Mouse (Mus musculus): ENCODE data around the gene Pdhx. TPM values are rescaled to one million over a fixed set of nuclear protein-coding genes. Genes with fewer than 3 reads are reported as not detected.

Pdhx gene
- total RNA-seq, 2 experiments from 2014 or later = 97.1 to 97.4 TPM

GRCm38 (mm10) chr2:102989446-102989845 is 83.9 kb downstream of the Pdhx start:
- peak; percentile 73 for DNase-seq

DNA sequence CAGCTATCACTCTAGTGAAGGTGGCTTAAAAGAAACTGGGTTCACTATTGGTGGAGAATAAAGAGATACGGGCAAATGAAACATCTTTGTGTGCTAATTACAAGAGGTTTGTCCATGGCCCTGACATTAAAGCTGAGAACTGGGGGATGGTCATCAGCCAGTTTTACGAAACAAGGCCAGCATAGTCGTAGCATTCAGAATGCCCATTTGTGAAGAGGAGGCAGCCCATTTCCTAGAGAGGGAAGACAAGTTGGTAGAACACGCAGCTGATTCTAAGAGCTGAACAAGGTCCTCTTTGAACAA is 85.7 kb downstream of the Pdhx start:
- DNase-seq = no peak

GRCm38 (mm10) chr2:102986964-102987707 is 86.2 kb downstream of the Pdhx start:
- peak; percentile 32 for DNase-seq

- no peak for DNase-seq
Measured at GRCm38 (mm10) chr2:102986424-102986823, 86.9 kb downstream of the Pdhx start.

- DNase-seq = peak; percentile 17
Measured at GRCm38 (mm10) chr2:102982822-102983221, 90.5 kb downstream of the Pdhx start.

DNA sequence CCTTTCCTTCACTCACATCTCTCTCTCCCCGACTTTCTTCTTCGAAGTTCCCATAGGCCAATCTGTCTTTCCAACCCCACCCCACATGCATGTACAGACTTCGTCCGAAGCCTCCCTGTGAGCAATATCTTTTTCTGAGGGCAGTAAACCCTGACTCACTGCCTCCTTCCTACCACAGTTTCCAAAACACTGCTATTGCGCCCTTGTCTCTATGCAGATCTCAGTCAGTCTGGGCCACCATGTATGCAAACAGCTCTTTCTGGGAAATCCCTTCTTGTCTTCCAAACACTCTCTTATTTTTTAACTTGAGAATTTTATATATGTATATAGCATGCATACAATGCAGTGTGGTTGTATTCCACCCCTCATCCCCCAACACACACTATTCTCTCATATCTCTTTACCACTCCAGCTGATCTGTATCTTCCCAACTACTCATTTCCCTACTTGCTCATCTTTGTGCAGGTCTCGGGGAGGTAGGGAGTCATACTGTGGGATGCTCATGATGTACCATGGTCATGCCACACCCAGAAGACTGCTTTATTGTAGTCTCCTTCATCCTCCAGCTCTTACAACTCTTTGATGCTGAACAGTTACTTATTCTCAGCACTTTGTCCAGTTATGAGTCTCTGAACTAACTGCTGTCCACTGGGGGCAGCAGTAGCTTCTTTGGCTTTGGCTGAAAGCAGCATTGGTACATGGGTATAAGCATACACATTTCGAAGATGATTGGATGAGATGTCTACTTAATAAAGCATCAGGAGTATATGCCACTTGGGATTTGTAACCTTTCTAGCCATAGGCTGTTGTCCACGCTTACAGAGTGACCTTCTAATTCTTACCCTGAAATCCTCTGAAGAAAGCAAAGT is 91.6 kb downstream of the Pdhx start:
- no peak for DNase-seq

- DNase-seq = no peak
Measured at GRCm38 (mm10) chr2:102980870-102981269, 92.4 kb downstream of the Pdhx start.

- no peak for DNase-seq
Measured at GRCm38 (mm10) chr2:102979519-102979918, 93.8 kb downstream of the Pdhx start.

DNA sequence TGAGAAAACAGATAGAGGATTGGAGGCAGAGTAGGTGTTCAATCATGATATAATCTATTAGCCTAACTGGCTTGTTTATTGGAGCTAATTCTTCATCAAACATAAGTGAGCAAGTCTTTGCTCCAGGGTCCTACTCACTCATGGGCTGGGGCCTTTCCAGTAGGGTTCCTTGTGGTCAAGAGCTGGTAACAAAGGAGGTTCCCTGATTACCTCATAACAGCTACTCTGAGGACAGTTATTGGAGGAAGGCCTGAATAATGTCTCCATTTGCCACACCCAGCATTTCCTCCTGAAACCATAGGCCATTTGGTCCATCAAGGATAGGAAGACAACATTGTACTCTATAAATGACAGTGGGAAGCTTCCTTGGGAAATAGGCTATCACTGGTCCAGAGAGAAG is 94.2 kb downstream of the Pdhx start:
- no peak for DNase-seq

DNA sequence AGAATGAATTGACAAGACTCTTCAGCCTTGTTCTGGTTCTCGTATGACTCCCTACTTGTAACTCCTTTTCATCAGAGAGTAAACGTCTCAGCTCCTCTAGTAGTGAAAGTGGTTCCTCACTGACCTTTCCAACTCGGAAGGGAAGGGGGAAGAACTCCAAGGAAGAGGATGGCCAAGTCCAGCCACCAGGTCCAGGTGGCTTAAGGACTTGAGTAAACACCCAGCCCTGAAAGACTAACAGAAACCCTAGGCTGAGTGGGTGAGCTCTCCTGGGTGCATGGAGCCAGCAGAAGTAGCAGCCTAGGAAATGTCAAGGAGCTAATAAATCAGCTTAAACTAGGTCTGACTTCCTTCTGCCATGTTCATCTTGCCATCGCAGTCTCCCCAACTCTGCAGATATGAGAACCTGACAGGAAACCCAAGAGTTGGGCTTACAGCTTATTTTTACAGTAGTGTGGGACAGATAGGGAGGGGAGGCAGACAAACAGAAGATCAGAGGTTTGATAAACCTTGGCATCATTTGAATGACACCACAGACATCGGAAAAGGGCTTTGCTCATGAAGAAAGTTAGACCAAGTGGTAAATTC is 97.9 kb downstream of the Pdhx start:
- DNase-seq = no peak

GRCm38 (mm10) chr2:102973115-102973514 is 100.2 kb downstream of the Pdhx start:
- no peak for DNase-seq

- DNase-seq = no peak
Measured at GRCm38 (mm10) chr2:102972575-102972974, 100.7 kb downstream of the Pdhx start.

- DNase-seq = no peak
Measured at GRCm38 (mm10) chr2:102971951-102972350, 101.4 kb downstream of the Pdhx start.

Other genes with a start within 250 kb of the Pdhx start
- gene Cd44, start 171.8 kb downstream of the Pdhx start, total RNA-seq (2021) = 1 to 10 TPM; 6.1 to 6.5 TPM
- 10 to 100 TPM; 41.4 to 42.2 TPM for gene Apip, start 162 bp upstream of the Pdhx start, total RNA-seq (2021)
- gene Ehf, start 229.8 kb upstream of the Pdhx start, total RNA-seq (2021) = not detected